Mouse (Mus musculus): ENCODE data around the gene Fam207a. TPM values are rescaled to one million over a fixed set of nuclear protein-coding genes. Genes with fewer than 3 reads are reported as not detected.

Fam207a gene
- total RNA-seq, 2 experiments from 2014 or later, result 33.7 to 33.8 TPM

- intact Hi-C loops (cut with DNase I), result no loop called here
- DNase-seq (ENCODE audit: low spot score in 2 of 2), result no peak
Observed at GRCm38 (mm10) chr10:77532020-77532413, 16.4 kb upstream of the Fam207a start.

- no peak for DNase-seq (ENCODE audit: low spot score in 2 of 2)
- intact Hi-C loops (cut with DNase I), result no loop called here
Observed at GRCm38 (mm10) chr10:77531026-77532019, 15.7 kb upstream of the Fam207a start.

- intact Hi-C loops (cut with DNase I), result no loop called here
- no peak for DNase-seq (ENCODE audit: low spot score in 2 of 2)
Observed at GRCm38 (mm10) chr10:77530140-77530539, 14.6 kb upstream of the Fam207a start, which contains the start of gene Itgb2. Gene Itgb2 (plus strand): TSS chr10:77530252.

GRCm38 (mm10) chr10:77528634-77529033 is 13.0 kb upstream of the Fam207a start:
- intact Hi-C loops (cut with DNase I), result no loop called here

GRCm38 (mm10) chr10:77526488-77526887 is 10.9 kb upstream of the Fam207a start:
- intact Hi-C loops (cut with DNase I), result no loop called here
- DNase-seq (ENCODE audit: low spot score in 2 of 2), result no peak

More at GRCm38 (mm10) chr10:77528634-77529033, 13.0 kb upstream of the Fam207a start:
- DNase-seq (ENCODE audit: low spot score in 2 of 2), result no peak

GRCm38 (mm10) chr10:77523321-77523720 is 7.7 kb upstream of the Fam207a start:
- intact Hi-C loops (cut with DNase I), result no loop called here
- no peak for DNase-seq (ENCODE audit: low spot score in 2 of 2)

- intact Hi-C loops (cut with DNase I), result no loop called here
- DNase-seq (ENCODE audit: low spot score in 2 of 2), result no peak
Observed at GRCm38 (mm10) chr10:77522746-77523145, 7.2 kb upstream of the Fam207a start.

- DNase-seq (ENCODE audit: low spot score in 2 of 2), result no peak
- intact Hi-C loops (cut with DNase I), result no loop called here
Observed at GRCm38 (mm10) chr10:77522021-77522731, 6.6 kb upstream of the Fam207a start.

- DNase-seq (ENCODE audit: low spot score in 2 of 2), result no peak
- intact Hi-C loops (cut with DNase I), result no loop called here
Observed at GRCm38 (mm10) chr10:77520497-77520896, 4.9 kb upstream of the Fam207a start.

GRCm38 (mm10) chr10:77519191-77519590 is 3.6 kb upstream of the Fam207a start:
- intact Hi-C loops (cut with DNase I), result loop anchor here (5.0 kb wide), 1 partner anchor 103 kb away; the partner anchor contains the start of gene Ube2g2
- no peak for DNase-seq (ENCODE audit: low spot score in 2 of 2)

GRCm38 (mm10) chr10:77517801-77518200 is 2.2 kb upstream of the Fam207a start:
- intact Hi-C loops (cut with DNase I), result loop anchor here (2.0 to 5.0 kb wide), 3 partner anchors 49 to 359 kb away; partner anchors contain the start of gene Ube2g2
- DNase-seq (ENCODE audit: low spot score in 2 of 2), result no peak

- DNase-seq (ENCODE audit: low spot score in 2 of 2), result peak; percentile 53 to 55
Observed at GRCm38 (mm10) chr10:77517066-77517620, 1.6 kb upstream of the Fam207a start.

GRCm38 (mm10) chr10:77516379-77516951 is 880 bp upstream of the Fam207a start:
- intact Hi-C loops (cut with DNase I), result loop anchor here (2.0 to 5.0 kb wide), 3 partner anchors 50 to 360 kb away; partner anchors contain the start of gene Ube2g2
- no peak for DNase-seq (ENCODE audit: low spot score in 2 of 2)

More at GRCm38 (mm10) chr10:77517066-77517620, 1.6 kb upstream of the Fam207a start:
- intact Hi-C loops (cut with DNase I), result loop anchor here (2.0 to 5.0 kb wide), 3 partner anchors 50 to 360 kb away; partner anchors contain the start of gene Ube2g2

GRCm38 (mm10) chr10:77510225-77510982 is 5.2 kb downstream of the Fam207a start:
- DNase-seq (ENCODE audit: low spot score in 2 of 2), result no peak
- intact Hi-C loops (cut with DNase I), result loop anchor here (2.0 kb wide), 1 partner anchor 228 kb away; no protein-coding TSS in a partner anchor

- intact Hi-C loops (cut with DNase I), result loop anchor here (2.0 kb wide), 2 partner anchors 151 to 227 kb away; no protein-coding TSS in a partner anchor
Observed at GRCm38 (mm10) chr10:77509403-77510187, 6.0 kb downstream of the Fam207a start.

GRCm38 (mm10) chr10:77508744-77509143 is 6.8 kb downstream of the Fam207a start:
- intact Hi-C loops (cut with DNase I), result loop anchor here (2.0 kb wide), 1 partner anchor 150 kb away; no protein-coding TSS in a partner anchor
- no peak for DNase-seq (ENCODE audit: low spot score in 2 of 2)

More at GRCm38 (mm10) chr10:77509403-77510187, 6.0 kb downstream of the Fam207a start:
- peak; percentile 73 to 74 for DNase-seq (ENCODE audit: low spot score in 2 of 2)

GRCm38 (mm10) chr10:77507779-77508178 is 7.8 kb downstream of the Fam207a start:
- intact Hi-C loops (cut with DNase I), result loop anchor here (2.0 kb wide), 1 partner anchor 149 kb away; no protein-coding TSS in a partner anchor
- no peak for DNase-seq (ENCODE audit: low spot score in 2 of 2)
